Mouse (Mus musculus) gastrocnemius, postnatal 25 days (tissue): Measurements from ENCODE around the gene 1600002K03Rik. TPM values are rescaled to one million over a fixed set of nuclear protein-coding genes. Genes with fewer than 3 reads are reported as not detected.

ENCODE experiments used
- DNase-seq: peaks from one replicate; pipeline ENCODE4 v3.0.0; 2022
- total RNA-seq, 2 experiments: library from RNA; stranded (reverse); gene quantifications; 1 replicate in 1 of 2; 2 replicates in 1 of 2; pipeline ENCODE4 v1.2.3; 2021

Gene 1600002K03Rik
- total RNA-seq, 2 experiments from 2014 or later: 5.1 to 5.9 TPM

- peak; percentile 97 for DNase-seq
Measured at GRCm38 (mm10) chr10:80167460-80168037, 5.2 kb upstream of the 1600002K03Rik start.

GRCm38 (mm10) chr10:80168038-80168661, 4.6 kb upstream of the 1600002K03Rik start:
- peak; percentile 93 for DNase-seq

DNA sequence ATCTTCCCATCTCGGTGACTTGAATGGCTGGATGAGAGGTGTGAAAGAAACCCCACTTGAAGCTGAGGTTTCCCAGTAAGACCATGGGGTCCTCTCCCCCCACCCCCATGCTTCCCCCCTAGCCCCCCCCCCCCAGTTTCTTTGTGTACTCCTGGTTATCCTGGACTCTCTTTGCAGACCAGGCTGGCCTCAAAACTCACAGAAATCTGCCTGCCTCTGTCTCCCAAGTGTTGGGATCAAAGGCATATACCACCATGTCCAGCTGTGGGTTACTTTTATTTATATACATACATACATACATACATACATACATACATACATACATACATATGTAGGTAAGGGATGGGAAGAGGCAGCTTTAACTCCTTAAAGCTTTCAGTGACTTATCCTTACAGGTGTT, 3.7 kb upstream of the 1600002K03Rik start:
- no peak for DNase-seq

DNA sequence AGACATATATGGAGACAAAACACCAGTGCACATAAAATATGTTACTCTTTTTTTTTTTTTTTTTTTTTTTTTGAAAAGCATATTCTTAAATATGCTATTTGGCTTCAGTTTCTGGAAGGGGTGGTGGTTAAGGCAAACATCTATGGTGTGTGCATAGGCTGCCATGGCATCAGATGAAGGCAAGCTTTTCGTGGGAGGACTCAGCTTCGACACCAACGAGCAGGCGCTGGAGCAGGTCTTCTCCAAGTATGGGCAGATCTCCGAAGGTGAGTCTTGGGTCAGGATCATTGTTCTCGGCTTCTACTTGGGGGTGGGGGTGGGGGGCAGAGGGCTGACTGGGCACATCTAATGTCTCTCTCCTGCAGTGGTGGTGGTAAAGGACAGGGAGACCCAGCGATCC, 3.1 kb upstream of the 1600002K03Rik start:
- DNase-seq: no peak

DNA sequence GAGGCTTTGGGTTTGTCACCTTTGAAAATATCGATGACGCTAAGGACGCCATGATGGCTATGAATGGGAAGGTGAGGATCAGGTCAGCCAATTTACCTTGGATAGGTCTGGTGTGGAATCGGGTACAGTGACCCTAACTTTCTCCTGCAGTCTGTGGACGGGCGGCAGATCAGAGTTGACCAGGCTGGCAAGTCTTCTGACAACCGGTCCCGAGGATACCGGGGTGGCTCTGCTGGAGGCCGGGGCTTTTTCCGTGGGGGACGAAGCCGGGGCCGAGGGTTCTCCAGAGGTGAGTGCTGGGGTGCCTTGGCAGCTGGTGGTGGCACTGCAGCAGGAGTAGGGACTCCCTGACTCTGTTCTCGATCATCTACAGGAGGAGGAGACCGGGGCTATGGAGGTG, 2.7 kb upstream of the 1600002K03Rik start:
- DNase-seq: no peak

GRCm38 (mm10) chr10:80170601-80171021, 2.1 kb upstream of the 1600002K03Rik start:
- no peak for DNase-seq

- no peak for DNase-seq
Measured at GRCm38 (mm10) chr10:80171252-80171651, 1.5 kb upstream of the 1600002K03Rik start.

DNA sequence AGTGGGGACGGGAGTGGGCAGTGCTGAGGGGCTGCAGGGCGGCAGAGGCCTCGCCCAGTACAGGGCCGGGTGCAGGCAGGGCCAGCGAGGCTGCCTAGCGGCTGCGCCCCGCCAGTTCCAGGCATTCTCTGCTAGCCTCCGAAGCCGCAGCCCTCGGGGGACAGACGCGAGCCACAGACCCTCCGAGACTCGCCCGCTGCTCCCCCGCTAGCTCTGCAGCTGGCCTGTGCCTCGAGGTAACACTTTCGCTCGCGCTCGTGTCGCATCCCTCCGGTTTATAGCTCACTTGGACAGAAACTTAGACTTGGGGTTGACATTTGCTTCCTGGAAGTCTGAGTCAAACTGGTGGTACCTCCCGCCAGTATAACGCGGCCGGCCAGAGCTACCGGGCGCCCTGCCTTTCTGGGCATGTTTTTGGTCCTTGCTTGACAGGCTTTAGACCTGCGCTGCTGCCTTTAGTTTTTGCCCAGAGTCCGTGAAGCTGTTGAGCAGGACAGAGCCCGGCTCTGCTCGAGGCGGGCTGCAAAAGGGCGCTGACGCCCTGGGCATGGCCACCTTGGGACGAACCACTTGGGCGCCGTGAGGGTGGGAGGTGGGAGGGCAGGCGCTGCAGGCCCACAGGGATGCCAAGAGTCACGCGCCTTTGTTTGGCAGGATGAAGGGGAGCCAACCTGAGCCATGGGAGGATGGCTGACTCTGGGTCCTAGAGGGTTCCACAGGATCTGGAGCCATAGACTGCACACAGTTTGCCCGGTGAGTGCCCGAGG, 801 bp upstream of the 1600002K03Rik start:
- no peak for DNase-seq

DNA sequence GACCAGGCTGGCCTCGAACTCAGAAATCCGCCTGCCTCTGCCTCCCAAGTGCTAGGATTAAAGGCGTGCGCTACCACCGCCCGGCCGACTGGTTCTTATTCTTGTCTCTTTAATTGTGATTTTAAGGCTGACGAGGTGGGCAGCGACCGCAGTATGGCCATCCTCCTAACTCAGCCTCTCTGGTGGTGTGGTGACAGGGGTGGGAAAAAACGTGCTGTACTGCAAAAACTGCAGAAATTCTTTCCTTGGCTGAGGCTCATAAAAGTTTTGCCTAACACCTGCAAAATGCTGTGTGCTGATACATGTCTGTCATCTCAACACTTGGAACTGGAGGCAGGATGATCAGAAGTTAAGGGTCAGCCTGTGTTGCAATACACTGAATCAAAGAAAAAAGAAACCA, 614 bp downstream of the 1600002K03Rik start:
- no peak for DNase-seq

DNA sequence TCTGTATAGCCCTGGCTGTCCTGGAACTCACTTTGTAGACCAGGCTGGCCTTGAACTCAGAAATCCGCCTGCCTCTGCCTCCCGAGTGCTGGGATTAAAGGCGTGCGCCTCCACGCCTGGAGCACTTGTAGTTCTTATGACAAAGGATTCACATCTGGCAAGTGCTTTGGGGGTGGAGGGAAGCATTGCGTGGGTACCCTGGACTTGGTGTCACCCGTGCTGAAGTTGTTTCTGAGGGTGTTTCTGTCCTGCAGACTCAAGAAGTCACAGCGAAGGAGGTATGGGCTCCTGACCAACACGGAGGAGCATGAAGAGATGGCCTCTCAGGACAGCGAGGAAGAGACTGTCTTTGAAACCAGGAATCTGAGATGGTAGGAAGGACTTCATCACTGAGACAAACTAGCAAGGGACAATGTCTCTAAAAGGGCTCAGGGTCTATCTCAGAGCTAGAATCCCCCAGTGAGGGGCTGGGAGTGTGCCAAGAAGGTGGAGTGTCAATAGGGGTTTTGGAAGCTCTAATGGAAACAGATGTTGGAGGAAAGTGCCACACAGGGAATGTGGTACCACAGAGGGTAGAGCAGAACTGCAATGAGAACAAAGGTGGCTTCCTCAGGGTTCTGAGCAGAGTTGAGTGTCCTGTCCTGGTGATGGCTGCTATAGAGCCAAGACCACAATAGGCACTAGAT, 1.4 kb downstream of the 1600002K03Rik start:
- no peak for DNase-seq

DNA sequence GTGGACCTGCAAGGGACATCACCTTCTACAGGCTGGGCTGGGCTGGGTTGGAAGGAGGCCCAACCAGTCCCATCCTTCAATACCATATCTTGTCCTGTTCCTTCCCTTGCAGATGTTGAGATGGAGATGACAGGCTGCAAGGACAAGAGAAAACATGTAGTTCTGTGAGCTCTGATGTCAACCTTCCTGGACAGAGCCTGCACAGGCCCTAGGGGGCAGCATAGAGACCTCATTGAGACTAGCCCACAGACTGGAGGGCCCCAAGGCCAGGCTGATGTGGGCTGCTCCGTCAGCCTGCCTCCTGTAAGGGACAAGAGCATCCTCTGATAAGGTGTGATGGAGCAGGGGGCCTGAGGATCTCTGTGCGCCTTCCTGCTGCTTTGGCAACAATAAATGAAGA, 2.0 kb downstream of the 1600002K03Rik start:
- DNase-seq: no peak

- no peak for DNase-seq
Measured at GRCm38 (mm10) chr10:80175536-80176269, 3.0 kb downstream of the 1600002K03Rik start.

DNA sequence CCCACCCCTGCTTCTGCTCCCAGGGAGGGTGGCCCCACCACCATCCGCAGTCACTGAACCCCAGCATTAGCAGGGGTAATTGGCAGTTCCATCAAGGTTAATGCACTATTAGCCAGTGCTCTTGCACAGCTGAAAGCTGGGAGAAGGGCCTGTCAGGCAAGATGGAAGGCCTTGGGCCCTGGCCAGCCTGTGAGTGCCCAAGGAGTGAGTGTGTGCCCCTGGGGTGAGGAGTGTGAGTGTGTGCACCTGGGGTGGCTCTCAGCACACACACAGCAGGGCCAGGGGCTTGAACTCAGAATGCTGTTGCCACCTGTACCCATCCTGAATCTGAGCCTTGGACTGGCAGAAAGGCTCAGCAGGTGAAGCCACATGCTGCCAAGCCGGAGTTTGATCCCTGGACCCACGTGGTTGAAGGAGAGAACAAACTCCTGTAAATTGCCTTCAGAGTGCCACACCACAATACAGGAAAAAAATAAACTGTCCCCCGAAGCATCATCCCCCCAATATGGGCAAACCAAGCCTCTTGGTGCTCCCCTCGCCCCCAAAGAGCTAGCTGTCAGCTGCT, 3.6 kb downstream of the 1600002K03Rik start:
- DNase-seq: no peak

- no peak for DNase-seq
Measured at GRCm38 (mm10) chr10:80177441-80178279, 4.9 kb downstream of the 1600002K03Rik start.

DNA sequence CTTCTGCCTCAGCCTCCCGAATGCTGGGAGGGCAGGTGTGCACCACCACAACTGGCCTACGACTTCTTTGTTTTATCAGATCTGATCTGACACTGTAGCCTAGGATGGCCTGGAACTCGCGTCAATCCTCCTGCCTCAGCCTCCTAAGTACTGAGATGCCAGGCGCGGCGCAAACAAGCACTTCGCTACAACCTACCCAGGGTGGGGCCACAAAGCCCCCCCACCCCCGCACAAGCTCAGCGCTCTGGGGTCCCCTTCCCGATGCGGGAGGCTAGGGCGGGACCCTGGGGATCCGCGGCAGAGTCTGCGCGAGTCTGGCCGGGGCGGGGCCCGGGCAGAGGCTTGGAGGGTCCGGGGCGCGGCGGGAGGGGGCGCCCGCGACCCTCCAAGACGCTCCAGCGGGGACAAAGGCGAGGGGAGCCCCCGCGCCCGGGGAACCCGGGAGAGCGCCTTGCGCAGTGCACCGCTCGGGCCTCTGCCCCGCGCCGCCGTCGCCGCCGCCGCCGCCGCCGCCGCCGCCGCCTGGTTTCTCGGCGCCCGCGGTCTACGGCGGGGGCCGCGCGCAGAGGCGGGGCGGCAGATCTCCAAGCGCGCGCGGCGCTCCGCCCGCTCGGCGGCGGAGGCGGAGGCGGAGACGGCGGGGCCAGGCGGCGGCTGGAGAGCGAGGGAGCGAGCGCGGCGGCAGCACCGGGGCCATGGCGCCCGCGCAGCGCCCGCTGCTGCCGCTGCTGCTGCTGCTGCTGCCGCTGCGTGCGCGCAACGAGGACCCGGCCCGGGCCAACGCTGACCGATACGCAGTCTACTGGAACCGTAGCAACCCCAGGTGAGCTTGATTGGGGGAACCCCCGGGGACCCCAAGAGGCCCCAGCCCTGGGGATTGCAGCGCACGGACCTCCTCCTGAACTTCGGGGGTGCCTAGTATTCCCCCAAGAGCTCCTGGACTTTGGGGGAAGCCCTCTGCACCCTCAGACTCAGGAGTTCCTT, 6.6 kb downstream of the 1600002K03Rik start, which contains the start of gene Efna2:
Gene Efna2, plus strand, starts transcription at position 415 of the 984 bp plus-strand sequence.
- no peak for DNase-seq

GRCm38 (mm10) chr10:80180288-80180687, 7.5 kb downstream of the 1600002K03Rik start:
- no peak for DNase-seq

DNA sequence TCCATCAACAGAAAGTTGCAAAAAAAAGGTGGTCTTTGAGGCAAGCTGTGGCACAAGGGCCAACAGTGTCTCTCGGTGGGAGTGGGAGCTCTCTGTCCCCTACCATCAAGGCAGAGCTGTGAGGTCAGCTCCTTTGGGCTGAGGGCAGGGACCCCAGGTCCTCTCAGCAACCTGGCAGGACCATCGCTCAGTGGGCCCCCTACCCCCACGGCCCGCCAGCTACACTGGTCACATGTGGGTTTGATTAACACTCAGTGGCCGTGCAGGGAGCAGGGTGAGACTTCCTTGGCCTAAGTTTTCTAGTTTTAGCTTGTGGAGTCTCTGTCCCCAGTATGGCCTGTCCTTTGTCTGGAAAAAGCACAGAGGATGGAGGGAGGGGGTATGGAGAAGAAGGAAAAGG, 8.1 kb downstream of the 1600002K03Rik start:
- no peak for DNase-seq

GRCm38 (mm10) chr10:80182547-80182946, 9.8 kb downstream of the 1600002K03Rik start:
- DNase-seq: no peak

DNA sequence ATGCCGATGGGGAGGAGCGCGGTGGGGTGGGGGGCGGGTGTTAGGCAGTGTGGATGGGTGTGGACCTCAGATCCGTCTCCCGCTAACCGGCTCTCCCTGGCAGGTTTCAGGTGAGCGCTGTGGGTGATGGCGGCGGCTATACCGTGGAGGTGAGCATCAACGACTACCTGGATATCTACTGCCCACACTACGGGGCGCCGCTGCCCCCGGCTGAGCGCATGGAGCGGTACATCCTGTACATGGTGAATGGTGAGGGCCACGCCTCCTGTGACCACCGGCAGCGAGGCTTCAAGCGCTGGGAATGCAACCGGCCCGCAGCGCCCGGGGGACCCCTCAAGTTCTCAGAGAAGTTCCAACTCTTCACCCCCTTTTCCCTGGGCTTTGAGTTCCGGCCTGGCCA, 13.9 kb downstream of the 1600002K03Rik start:
- no peak for DNase-seq
